Mouse (Mus musculus): ENCODE data around the gene Ascl1. TPM values are rescaled to one million over a fixed set of nuclear protein-coding genes. Genes with fewer than 3 reads are reported as not detected.

Gene Ascl1
- polyA plus RNA-seq, 1 experiment = not detected

DNA sequence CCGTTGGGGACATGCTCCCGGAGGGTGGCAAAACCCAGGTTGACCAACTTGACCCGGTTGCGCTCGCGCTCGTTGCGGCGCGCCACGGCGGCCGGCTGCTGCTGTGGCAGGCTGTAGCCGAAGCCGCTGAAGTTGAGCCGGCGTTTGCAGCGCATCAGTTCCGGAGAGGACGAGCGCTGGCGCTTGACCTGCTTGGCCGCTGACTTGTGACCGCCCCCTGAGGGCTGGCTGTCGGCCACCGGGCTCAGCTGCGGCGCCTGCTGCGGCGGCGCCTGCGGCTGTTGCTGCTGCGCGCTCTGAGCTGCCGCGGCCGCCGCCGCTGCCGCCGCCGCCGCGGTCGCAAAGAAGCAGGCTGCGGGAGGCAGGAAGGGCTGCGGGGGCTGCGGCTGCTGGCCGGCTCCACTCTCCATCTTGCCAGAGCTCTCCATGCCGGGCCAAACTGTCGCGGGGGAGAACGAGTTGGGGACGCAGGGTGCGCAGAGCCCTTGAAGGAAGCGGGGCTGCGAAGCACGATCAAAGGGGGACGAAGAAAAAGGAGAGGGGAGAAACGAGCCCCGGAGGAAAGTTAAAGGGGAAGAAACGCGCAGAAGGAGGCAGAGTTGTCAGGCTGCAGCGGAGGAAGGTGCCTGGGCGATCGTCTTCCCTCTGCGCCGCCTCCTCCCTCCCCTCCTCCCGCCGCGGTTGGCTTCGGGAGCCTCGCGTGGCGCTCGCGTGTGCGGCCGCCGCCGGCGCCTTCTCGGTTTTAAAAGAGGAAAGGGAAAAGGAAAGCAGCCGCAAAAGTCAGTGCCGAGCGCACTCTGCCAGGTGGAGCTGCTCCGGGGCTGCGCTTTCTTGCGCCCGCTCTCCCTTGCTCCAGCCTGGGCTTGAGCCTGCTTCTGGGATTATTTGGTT is 554 bp downstream of the Ascl1 start:
- TF ChIP-seq SRF (IDR thresholded peaks at IDR 0.05; ENCODE audit: control insufficient read depth, insufficient read length, low read depth) (no peak), TCF12 (IDR thresholded peaks at IDR 0.05; ENCODE audit: insufficient read depth, poor library complexity, severe bottlenecking) (no peak), E2F4 (IDR thresholded peaks at IDR 0.05; ENCODE audit: insufficient read depth) (no peak), REST (IDR thresholded peaks at IDR 0.05; ENCODE audit: insufficient read depth, insufficient read length) (no peak)
- Histone ChIP-seq H3K4me3 (no peak overlapping the region), H3K27me3 (ENCODE audit: control insufficient read depth, insufficient read depth, insufficient read length) (peaks cover 32% of the 10 kb centered on the region), H3K36me3 (ENCODE audit: control insufficient read depth, insufficient read depth) (no peaks in the 10 kb centered on the region), H3K4me2 (ENCODE audit: low read depth) (no peak overlapping the region), H3ac (ENCODE audit: control insufficient read depth, insufficient read length) (no peak overlapping the region), H3K79me2 (ENCODE audit: control insufficient read depth, insufficient read depth) (no peaks in the 10 kb centered on the region)

GRCm38 (mm10) chr10:87492332-87492660 is 1.2 kb downstream of the Ascl1 start:
- H3ac ChIP-seq (ENCODE audit: control insufficient read depth, insufficient read length) = no peak overlapping the region
- H3K4me3 ChIP-seq = no peak overlapping the region
- H3K4me2 ChIP-seq (ENCODE audit: low read depth) = no peak overlapping the region
- H3K27me3 ChIP-seq (ENCODE audit: control insufficient read depth, insufficient read depth, insufficient read length) = peaks cover 32% of the 10 kb centered on the region
- H3K79me2 ChIP-seq (ENCODE audit: control insufficient read depth, insufficient read depth) = no peaks in the 10 kb centered on the region
- H3K36me3 ChIP-seq (ENCODE audit: control insufficient read depth, insufficient read depth) = no peaks in the 10 kb centered on the region
- no peak for TF ChIP-seq SRF (IDR thresholded peaks at IDR 0.05; ENCODE audit: control insufficient read depth, insufficient read length, low read depth)
- TF ChIP-seq MYOG (IDR thresholded peaks at IDR 0.05; ENCODE audit: control insufficient read depth in 1 of 3, insufficient read depth in 1 of 3, insufficient read length in 2 of 3, low read depth in 2 of 3) = no peak
- TF ChIP-seq MAX (IDR thresholded peaks at IDR 0.05; ENCODE audit: low read depth) = no peak
- TF ChIP-seq REST (IDR thresholded peaks at IDR 0.05; ENCODE audit: insufficient read depth, insufficient read length) = no peak
- TF ChIP-seq TCF3 (IDR thresholded peaks at IDR 0.05; ENCODE audit: insufficient read length, low read depth) = no peak

- no peaks in the 10 kb centered on the region for H3K36me3 ChIP-seq (ENCODE audit: control insufficient read depth, insufficient read depth)
- H3K79me2 ChIP-seq (ENCODE audit: control insufficient read depth, insufficient read depth) = no peaks in the 10 kb centered on the region
- H3K27me3 ChIP-seq (ENCODE audit: control insufficient read depth, insufficient read depth, insufficient read length) = peaks cover 32% of the 10 kb centered on the region
- no peak for TF ChIP-seq USF1 (IDR thresholded peaks at IDR 0.05; ENCODE audit: low read depth)
- TF ChIP-seq MYOG (IDR thresholded peaks at IDR 0.05; ENCODE audit: control insufficient read depth in 1 of 3, insufficient read depth in 1 of 3, insufficient read length in 2 of 3, low read depth in 2 of 3) = no peak
- TF ChIP-seq CEBPB (IDR thresholded peaks at IDR 0.05; ENCODE audit: insufficient read depth, poor library complexity, severe bottlenecking) = no peak
- no peak for TF ChIP-seq POLR2A (IDR thresholded peaks at IDR 0.05; ENCODE audit: insufficient read length, low read depth)
- no peak for TF ChIP-seq MYOD1 (IDR thresholded peaks at IDR 0.05; ENCODE audit: control insufficient read depth in 1 of 3, insufficient read length in 2 of 3, low read depth in 2 of 3)
- no peak for TF ChIP-seq REST (IDR thresholded peaks at IDR 0.05; ENCODE audit: insufficient read depth, insufficient read length)
- TF ChIP-seq MAX (IDR thresholded peaks at IDR 0.05; ENCODE audit: low read depth) = no peak
- TF ChIP-seq TCF12 (IDR thresholded peaks at IDR 0.05; ENCODE audit: insufficient read depth, poor library complexity, severe bottlenecking) = no peak
- no peak for TF ChIP-seq SRF (IDR thresholded peaks at IDR 0.05; ENCODE audit: control insufficient read depth, insufficient read length, low read depth)
- no peak for TF ChIP-seq TCF3 (IDR thresholded peaks at IDR 0.05; ENCODE audit: insufficient read length, low read depth)
- no peak for TF ChIP-seq POLR2AphosphoS2 (IDR thresholded peaks at IDR 0.05; ENCODE audit: insufficient read length, low read depth)
- TF ChIP-seq E2F4 (IDR thresholded peaks at IDR 0.05; ENCODE audit: insufficient read depth) = no peak
- no peak overlapping the region for H3ac ChIP-seq (ENCODE audit: control insufficient read depth, insufficient read length)
- no peak overlapping the region for H3K4me2 ChIP-seq (ENCODE audit: low read depth)
- no peak overlapping the region for H3K4me3 ChIP-seq
These were observed 1.9 kb downstream of the Ascl1 start for GRCm38 (mm10) chr10:87491485-87492040.

DNA sequence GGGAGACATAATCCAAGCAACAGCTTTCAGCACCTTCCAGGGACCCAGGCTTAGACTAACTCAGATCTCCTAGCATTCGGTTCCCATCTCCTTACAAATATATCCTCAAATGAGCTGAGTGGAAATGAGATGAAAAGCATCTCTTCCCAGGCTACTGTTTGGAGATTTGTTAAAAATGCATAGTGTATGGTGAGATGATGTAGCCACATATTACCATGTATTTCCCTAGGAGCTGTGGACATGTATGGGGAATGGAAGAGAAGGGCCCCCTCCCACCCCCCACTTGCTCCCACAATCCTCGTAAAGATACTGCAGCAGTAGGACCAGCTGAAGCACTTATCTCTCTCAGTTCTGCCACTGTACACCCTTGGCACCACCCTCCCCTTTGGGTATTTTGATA is 3.1 kb downstream of the Ascl1 start:
- H3K4me2 ChIP-seq (ENCODE audit: low read depth) = no peak overlapping the region
- H3K4me3 ChIP-seq = no peak overlapping the region
- no peak overlapping the region for H3ac ChIP-seq (ENCODE audit: control insufficient read depth, insufficient read length)
- no peaks in the 10 kb centered on the region for H3K79me2 ChIP-seq (ENCODE audit: control insufficient read depth, insufficient read depth)
- H3K36me3 ChIP-seq (ENCODE audit: control insufficient read depth, insufficient read depth) = no peaks in the 10 kb centered on the region
- TF ChIP-seq POLR2A (IDR thresholded peaks at IDR 0.05; ENCODE audit: insufficient read length, low read depth) = no peak
- TF ChIP-seq TCF12 (IDR thresholded peaks at IDR 0.05; ENCODE audit: insufficient read depth, poor library complexity, severe bottlenecking) = no peak
- no peak for TF ChIP-seq E2F4 (IDR thresholded peaks at IDR 0.05; ENCODE audit: insufficient read depth)
- TF ChIP-seq USF1 (IDR thresholded peaks at IDR 0.05; ENCODE audit: low read depth) = no peak
- no peak for TF ChIP-seq REST (IDR thresholded peaks at IDR 0.05; ENCODE audit: insufficient read depth, insufficient read length)
- no peak for TF ChIP-seq TCF3 (IDR thresholded peaks at IDR 0.05; ENCODE audit: insufficient read length, low read depth)
- no peak for TF ChIP-seq CEBPB (IDR thresholded peaks at IDR 0.05; ENCODE audit: insufficient read depth, poor library complexity, severe bottlenecking)
- no peak for TF ChIP-seq POLR2AphosphoS2 (IDR thresholded peaks at IDR 0.05; ENCODE audit: insufficient read length, low read depth)
- TF ChIP-seq MYOG (IDR thresholded peaks at IDR 0.05; ENCODE audit: control insufficient read depth in 1 of 3, insufficient read depth in 1 of 3, insufficient read length in 2 of 3, low read depth in 2 of 3) = no peak
- H3K27me3 ChIP-seq (ENCODE audit: control insufficient read depth, insufficient read depth, insufficient read length) = peaks cover 41% of the 10 kb centered on the region
